Mouse (Mus musculus) lung, postnatal 25 days (tissue): ENCODE data around the gene Snx10.

Experiments
- DNase-seq: peaks from one replicate; pipeline ENCODE4 v3.0.0; 2022; ENCODE audit warnings: low spot score

The Snx10 gene

DNA sequence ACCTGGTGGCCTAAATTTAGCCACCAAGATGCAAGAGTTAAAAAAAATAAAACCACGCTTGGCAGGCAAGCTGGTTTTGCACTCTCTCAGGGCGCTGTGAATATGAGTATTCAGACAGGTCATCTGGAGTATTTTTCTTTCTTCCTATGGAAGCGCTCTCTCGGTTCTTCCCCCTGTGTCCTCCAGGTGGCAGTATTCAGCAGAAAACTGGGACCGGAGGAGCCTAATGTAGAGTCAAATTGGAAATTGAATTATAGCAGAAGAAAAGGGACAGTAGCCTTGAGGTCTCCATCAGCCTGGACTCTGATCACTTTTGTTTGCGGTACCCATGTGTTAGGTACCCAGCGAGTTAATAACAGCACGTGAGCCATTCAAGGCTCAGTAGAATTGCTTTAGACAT is 62.3 kb downstream of the Snx10 start:
- peak; percentile 66 for DNase-seq

- DNase-seq = no peak
Observed at GRCm38 (mm10) chr6:51587266-51587665, 63.6 kb downstream of the Snx10 start.

DNA sequence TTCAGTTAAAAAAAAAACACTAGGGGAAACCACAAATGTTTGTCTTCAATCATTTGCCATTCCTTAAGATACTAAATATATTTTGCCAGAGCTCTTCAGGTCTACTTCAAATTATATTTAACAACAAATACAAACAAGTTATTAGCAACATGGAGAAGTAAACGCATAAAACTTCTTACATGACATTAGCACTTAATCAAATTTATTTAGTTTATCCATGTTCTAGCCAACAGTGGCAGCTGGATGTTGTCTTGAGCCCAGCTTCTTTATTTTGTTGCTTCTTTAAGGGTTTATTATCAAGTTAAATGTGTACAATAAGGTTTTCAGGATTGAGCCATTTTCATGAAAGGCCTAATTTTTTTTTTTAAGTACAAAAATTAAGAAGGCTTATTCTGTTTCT is 67.6 kb downstream of the Snx10 start:
- DNase-seq = no peak

DNA sequence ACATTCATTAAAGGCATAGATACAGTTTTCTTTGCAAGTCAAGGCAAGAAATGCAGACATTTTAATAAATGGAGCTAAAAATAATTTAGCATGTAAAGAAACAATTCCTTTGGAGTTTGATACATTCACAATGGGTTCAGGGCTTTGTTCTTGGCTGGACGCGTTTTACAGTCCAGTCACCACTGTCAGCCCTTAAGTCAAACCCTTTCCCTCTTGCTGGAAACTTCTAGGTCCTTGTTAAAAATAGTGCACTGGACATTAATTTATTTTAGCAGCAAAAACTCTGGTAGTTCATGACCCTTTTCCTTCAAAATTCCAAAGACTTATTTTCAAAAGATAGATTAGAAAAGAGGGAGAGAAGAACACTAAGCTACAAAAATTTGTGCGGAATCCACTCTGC is 68.1 kb downstream of the Snx10 start:
- no peak for DNase-seq

DNA sequence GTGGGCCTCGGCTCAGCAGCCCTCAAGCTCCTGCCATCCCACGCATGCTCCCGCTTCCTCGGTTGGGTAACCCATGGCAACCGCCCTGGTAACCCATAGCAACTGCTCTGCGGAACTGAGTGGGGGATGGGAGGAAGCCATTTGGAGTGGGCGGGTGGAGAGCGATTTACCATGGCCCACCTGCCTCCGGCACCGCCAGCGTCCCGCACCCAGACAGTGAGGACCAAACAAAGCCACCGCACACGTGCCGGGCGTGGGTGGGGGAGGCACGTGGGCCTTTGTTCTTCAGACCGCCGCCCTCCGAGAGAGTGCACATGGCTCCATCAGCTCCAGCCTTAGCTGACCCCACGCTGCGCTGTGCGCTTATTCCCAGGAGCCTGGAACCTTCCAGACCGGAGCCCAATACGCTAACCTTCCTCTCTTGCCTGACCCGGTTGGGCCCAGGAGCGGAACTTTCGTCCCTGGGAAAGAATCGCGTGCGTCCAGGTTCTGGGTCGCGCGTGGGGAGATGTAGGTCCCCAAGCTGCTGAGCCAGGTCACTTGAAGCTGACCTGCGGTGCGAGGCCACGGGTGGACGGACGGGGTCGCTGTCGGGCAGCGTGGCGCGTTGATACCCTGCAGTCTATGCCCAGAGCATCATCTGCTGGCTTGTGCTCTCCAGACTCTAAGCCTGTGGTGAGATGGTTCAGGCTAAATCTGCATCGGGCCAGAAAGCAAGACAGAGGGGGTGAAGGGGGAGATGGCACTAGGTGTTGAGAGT is 68.8 kb downstream of the Snx10 start:
- DNase-seq = peak; percentile 82

DNA sequence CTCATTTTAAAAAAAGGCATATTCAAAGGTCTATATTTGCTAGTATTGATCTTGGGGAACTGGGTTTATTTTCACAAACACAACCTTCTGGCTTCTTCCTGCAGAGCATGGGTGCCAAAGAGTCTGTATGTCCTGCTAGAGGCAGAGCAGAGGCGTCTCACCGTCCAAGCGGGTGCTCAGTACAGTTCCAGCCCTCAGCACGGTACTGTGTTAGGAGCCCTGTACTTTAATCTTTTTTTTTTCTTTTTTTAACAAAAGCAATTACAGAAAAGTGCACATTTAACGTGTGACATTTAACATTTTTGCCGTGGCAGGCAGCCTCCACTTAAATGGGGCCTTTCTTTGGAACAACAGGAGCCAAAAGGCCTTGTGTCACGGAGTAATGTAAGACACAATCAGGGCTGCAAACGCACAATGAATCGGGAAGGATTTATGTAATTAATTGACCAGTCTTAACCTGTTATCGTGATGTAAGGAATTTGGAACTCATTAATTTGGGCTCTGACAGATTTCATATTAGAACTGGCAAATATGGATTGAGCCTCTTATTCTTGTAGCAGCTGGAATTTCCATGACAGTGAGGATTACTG is 69.8 kb downstream of the Snx10 start:
- no peak for DNase-seq

DNA sequence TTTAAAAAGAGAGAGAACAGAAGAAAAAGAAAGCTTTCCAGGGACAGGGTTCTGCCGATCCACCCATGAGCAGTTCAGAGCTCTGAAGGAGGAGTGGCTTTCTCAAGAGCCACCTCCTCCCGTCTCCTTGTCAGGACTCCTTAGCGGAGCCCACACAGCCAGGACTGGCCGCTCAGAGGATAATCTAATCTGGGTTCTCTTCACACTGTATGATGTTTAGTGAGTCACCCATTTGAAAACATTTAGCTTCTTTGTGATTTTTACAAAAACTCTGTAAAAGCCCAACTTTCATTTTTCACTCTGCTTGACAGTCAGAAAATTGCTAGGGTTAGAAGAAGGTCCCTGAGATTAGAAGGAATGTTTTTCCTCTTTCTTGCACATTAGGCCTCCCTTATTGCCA is 70.8 kb downstream of the Snx10 start:
- DNase-seq = no peak

DNA sequence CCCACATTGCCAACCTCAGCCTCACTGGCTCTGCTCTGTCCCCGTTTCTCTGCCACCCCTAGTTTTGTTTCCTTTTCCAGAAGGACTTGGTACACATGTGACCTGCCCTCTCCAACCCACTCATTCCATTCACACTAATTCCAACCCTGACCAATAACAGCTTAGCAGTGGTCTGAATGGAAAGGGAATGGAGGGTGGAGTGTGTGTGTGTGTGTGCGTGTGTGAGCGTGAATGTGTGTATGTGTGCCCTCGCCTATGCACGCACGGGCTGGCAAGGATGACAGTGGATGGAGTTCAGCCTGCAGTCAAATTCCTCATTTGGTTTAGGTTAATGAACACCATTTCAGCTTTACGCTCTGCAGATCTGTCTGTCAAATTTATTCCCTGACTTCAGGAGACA is 74.4 kb downstream of the Snx10 start:
- no peak for DNase-seq

DNA sequence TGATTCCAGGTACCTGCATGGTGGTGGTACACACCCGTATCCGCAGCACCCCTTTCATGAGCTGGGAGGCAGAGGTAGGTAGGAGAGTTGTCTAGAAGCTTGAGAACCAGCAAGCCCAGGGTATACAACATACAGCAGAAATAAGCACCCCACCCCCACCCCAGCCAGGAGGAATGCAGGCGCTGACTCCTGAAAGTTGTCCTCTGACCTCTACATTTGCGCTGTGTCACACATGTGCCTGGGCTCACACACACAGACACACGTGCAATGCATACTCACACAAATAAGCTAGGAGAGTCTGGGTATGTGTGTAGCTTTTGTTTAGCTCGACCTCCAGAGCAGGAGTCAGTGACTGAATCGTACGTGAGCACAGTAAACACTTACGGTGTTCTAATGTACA is 76.7 kb downstream of the Snx10 start:
- no peak for DNase-seq

- no peak for DNase-seq
Observed at GRCm38 (mm10) chr6:51602341-51602740, 78.6 kb downstream of the Snx10 start.

- DNase-seq = no peak
Observed at GRCm38 (mm10) chr6:51603691-51604090, 80.0 kb downstream of the Snx10 start.

DNA sequence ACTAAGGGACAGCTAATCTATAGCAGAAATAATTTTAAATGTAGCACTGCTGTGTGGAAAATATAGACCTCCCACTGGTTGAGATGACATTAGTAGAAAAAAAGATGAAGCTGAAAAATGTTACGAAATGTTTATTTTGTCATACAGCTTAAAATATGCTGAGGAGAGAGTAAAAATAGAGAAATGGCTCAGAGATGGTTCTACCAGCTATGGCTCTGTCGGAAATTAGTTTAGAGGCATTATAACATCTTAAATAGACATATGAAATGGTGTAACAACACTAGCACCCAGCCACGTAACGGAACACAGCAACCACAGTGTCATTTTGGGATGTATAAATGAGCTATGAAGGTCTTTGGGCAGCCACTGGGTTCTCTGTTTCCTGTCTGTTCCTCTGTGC is 82.5 kb downstream of the Snx10 start:
- DNase-seq = no peak

DNA sequence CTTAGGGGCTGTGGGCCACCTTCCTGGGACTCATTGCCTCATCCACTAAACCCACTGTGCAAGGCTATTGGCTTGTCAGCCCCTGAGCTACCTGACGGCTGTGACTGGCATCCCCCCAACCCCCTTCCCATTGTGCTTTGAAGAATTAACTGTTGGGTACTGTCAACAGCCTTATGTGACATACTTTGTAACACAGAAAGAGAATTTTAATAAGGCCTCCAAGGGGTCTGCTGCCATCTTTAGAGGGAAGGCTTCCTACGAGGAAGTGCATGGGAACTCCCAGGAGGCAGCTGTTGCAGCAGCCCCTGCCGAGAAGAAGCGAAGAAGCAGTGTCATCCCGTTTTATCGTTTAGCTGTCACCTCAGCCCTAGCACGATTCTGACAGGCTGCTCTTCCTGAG is 83.1 kb downstream of the Snx10 start:
- no peak for DNase-seq

- DNase-seq = peak; percentile 51
Observed at GRCm38 (mm10) chr6:51611621-51612020, 87.9 kb downstream of the Snx10 start.

DNA sequence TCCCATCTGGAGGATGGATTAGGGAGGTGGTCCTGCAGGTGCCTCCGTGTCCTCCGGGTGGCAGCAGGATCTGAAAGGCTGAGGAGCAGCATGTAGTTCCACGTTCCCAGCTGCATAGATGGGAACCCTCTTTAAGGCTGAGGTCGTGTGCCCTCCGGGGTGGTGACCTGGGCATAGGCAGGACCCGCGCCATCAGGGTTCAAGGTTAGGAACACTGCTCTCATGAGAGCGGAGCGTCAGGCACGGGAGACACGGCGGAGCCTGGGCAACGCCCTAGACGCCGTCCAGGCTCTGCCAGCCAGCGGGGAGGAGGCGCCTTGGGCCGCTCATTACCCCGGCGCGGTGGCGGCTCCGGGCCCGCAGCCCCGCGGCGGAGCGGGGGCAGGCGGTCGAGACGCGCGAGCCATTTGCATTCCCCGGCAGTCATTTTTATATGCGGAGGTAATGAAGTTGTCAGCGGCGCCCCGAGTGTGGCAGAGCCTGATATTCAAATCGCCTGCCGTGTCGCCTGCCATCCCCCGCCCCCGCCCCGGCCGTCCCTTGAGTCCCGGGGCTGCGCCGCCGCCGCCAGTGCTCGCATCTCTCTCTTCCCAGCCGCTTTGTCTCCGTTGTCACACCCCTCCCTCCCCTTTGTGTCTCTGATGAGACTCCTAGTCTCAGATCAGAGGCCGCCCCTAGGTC is 88.8 kb downstream of the Snx10 start:
- DNase-seq = peak; percentile 54

DNA sequence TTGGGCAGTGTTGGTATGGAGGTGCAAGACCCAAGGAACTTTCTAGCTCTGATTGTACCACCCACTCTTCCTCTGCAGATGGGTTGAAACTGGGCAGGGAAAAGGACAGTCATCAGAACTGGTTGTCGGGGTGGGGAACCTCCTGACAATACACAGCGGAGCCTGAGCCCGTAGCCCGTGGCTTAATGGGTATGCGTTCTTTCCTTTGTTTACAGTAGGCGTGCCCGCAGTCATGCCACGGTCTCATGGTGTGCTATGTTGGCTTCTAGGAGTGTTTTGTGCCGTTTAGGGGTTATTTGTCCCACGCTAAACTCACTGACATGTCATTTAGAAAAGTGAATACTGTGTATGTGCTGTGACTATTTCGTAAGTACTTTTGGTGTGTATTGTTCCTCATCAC is 90.0 kb downstream of the Snx10 start:
- no peak for DNase-seq

DNA sequence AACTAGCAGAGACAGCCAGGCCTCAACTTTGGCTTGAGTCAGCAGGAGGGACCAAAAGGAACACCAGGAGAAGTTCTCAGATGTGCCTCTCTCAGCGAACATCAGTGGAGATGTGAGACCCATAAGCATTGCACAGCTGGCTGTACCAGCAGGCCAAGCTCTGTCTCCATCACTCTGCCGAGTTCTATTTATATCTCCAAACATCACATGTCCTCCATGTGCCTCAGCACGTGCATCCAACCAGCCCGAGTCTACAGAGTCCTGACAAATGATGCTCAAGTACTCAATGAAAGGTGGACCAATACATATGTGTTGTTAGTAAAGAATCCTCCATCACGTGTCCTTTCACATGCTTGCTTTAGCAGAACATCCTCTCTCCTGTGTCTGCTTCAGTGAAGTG is 103.1 kb downstream of the Snx10 start:
- no peak for DNase-seq

DNA sequence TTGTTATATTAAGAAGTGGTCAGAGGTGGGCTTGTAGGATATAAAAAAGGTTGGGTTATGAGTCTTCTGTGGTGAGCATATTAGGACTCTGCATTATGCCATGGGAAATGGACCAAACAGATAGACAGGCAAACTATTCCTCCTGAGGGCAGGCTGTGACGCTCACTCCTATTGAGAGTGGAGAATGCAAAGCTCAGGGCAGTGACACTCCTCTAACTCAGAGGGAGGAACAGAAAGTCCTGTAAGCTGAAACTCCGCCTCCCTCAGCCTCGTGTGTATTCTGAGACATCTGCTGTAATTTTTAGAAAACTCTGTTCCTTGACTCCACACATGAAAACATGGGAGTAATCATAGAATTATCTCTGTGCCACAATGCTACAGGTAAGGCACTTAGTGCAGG is 106.0 kb downstream of the Snx10 start:
- DNase-seq = peak; percentile 26

DNA sequence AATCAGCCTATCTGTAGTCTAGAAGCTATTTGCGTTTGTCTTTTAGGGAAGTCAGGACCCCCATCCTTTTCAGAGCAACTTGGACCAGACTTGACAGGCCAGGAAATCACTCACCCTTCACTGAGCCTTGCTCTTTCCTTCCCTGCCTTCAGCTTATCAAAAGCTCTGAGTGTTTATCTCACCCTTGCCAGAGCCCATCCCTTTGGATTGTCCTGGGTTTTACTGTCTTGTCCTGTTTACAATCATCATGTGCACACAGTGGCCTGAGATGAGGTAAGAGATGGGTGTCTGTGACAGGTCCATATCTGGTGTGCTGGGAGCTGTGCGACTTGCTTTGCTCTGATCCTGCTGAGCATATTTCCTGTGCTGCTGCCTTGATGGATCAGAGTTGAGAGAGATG is 106.5 kb downstream of the Snx10 start:
- peak; percentile 79 for DNase-seq

- DNase-seq = no peak
Observed at GRCm38 (mm10) chr6:51632928-51633662, 109.4 kb downstream of the Snx10 start.

DNA sequence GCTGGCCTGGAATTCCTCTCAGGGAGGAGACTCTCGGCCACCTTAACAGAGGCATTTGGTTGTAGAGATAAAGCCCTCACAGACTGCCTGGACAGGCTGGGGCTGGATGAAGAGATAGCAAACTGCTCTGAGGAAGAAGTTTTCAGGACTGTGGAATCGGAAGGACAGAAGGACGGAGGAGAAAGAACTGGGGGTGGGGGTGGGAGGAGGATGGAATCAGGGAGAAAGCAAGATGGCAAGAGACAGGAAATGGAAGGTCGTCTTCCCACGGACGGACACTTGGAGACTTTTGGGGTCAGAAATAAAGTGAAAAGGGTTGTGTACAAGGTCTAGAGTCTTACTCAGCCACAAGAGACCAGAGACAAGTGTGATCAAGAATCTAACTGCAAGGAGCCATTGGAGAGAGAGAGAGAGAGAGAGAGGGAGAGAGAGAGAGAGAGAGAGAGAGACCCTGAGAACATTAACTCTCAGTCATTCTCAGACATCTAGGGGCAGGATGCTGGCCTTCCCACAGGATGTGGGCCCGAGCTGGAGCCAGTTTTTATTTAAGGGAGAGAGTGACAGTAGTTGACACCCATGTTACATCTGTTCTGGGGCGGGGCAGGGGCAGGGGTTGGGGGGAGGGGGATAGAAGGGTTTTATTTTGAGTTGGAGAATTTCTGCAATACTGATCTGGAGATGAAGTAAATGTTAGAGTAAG is 110.1 kb downstream of the Snx10 start:
- peak; percentile 29 for DNase-seq

- peak; percentile 42 for DNase-seq
Observed at GRCm38 (mm10) chr6:51636019-51636568, 112.4 kb downstream of the Snx10 start.
